Mouse (Mus musculus): ENCODE measurements at regions not wholly inside any gene's neighbourhood (a gene's known extent, or its start where the extent isn't known, plus 50 kb on each side); places are given as distances from the start of the nearest gene placed in this dataset.

GRCm38 (mm10) chr13:115513914-115514313 is 412.1 kb upstream of the Itga1 start:
- H3K27ac ChIP-seq (replicated peaks): no peak overlapping the region
- H3K27me3 ChIP-seq: no peaks in the 10 kb centered on the region
- no peaks in the 10 kb centered on the region for H3K36me3 ChIP-seq
- H3K4me2 ChIP-seq: no peak overlapping the region
- H3K4me1 ChIP-seq (replicated peaks): no peaks in the 10 kb centered on the region
- no peak for ATAC-seq (ENCODE audit: low FRiP score, low read depth)
- no peaks in the 10 kb centered on the region for H3K9me3 ChIP-seq
- no peak overlapping the region for H3K4me3 ChIP-seq
- H3K9ac ChIP-seq: no peak overlapping the region
- 44% methylated on average over 8 of the region's 8 CpGs for WGBS

- ATAC-seq (ENCODE audit: low FRiP score, low read depth): no peak
- Histone ChIP-seq H3K4me1 (replicated peaks) (0 out of 2 replicates have a peak, but pooled peaks cover 3% of the 10 kb centered on the region), H3K4me2 (no peak overlapping the region), H3K4me3 (no peak overlapping the region), H3K27me3 (no peaks in the 10 kb centered on the region), H3K9ac (no peak overlapping the region), H3K27ac (replicated peaks) (no peak overlapping the region), H3K9me3 (no peaks in the 10 kb centered on the region), H3K36me3 (no peaks in the 10 kb centered on the region)
These were observed 410.4 kb upstream of the Itga1 start for GRCm38 (mm10) chr13:115512214-115512613.

GRCm38 (mm10) chr13:115508646-115509045 is 406.9 kb upstream of the Itga1 start:
- Histone ChIP-seq H3K4me3 (no peak overlapping the region), H3K4me1 (replicated peaks) (0 out of 2 replicates have a peak, but pooled peaks cover 3% of the 10 kb centered on the region), H3K9me3 (no peaks in the 10 kb centered on the region; the same call in 1 of the 2 replicates), H3K27me3 (no peaks in the 10 kb centered on the region), H3K27ac (replicated peaks) (no peak overlapping the region), H3K9ac (no peak overlapping the region), H3K4me2 (no peak overlapping the region), H3K36me3 (no peaks in the 10 kb centered on the region)
- WGBS: 24% methylated on average over 3 of the region's 3 CpGs
- peak; percentile 85; the same call in 1 of the 2 replicates for ATAC-seq (ENCODE audit: low FRiP score, low read depth)

GRCm38 (mm10) chr13:115494399-115494798 is 392.6 kb upstream of the Itga1 start:
- Histone ChIP-seq H3K27ac (replicated peaks) (no peak overlapping the region), H3K27me3 (no peaks in the 10 kb centered on the region), H3K36me3 (no peaks in the 10 kb centered on the region), H3K4me1 (replicated peaks) (no peaks in the 10 kb centered on the region), H3K9me3 (no peaks in the 10 kb centered on the region), H3K4me3 (no peak overlapping the region), H3K4me2 (no peak overlapping the region), H3K9ac (no peak overlapping the region)
- WGBS: 44% methylated on average over 4 of the region's 4 CpGs
- no peak for ATAC-seq (ENCODE audit: low FRiP score, low read depth)

GRCm38 (mm10) chr13:115475861-115476260 is 374.1 kb upstream of the Itga1 start:
- H3K4me2 ChIP-seq: no peak overlapping the region
- no peaks in the 10 kb centered on the region for H3K36me3 ChIP-seq
- no peak overlapping the region for H3K27ac ChIP-seq (replicated peaks)
- H3K4me1 ChIP-seq (replicated peaks): no peaks in the 10 kb centered on the region
- H3K9me3 ChIP-seq: no peaks in the 10 kb centered on the region
- 60% methylated on average over 2 of the region's 2 CpGs for WGBS
- H3K9ac ChIP-seq: no peak overlapping the region
- H3K27me3 ChIP-seq: no peaks in the 10 kb centered on the region
- ATAC-seq (ENCODE audit: low FRiP score, low read depth): no peak
- H3K4me3 ChIP-seq: no peak overlapping the region

GRCm38 (mm10) chr13:115465689-115466088 is 363.9 kb upstream of the Itga1 start:
- no peak for ATAC-seq (ENCODE audit: low FRiP score, low read depth)
- WGBS: 83% methylated on average over 6 of the region's 6 CpGs
- H3K27ac ChIP-seq (replicated peaks): no peak overlapping the region
- no peak overlapping the region for H3K9ac ChIP-seq
- no peaks in the 10 kb centered on the region for H3K27me3 ChIP-seq
- no peak overlapping the region for H3K4me2 ChIP-seq
- H3K4me3 ChIP-seq: no peak overlapping the region
- H3K36me3 ChIP-seq: no peaks in the 10 kb centered on the region
- H3K9me3 ChIP-seq: no peaks in the 10 kb centered on the region
- no peaks in the 10 kb centered on the region for H3K4me1 ChIP-seq (replicated peaks)

GRCm38 (mm10) chr13:115451244-115451643 is 349.5 kb upstream of the Itga1 start:
- WGBS: 15% methylated on average over 1 of the region's 1 CpGs
- Histone ChIP-seq H3K9me3 (no peaks in the 10 kb centered on the region), H3K36me3 (no peaks in the 10 kb centered on the region), H3K27ac (replicated peaks) (no peak overlapping the region), H3K4me2 (no peak overlapping the region), H3K4me1 (replicated peaks) (no peaks in the 10 kb centered on the region), H3K27me3 (no peaks in the 10 kb centered on the region), H3K4me3 (no peak overlapping the region), H3K9ac (no peak overlapping the region)
- no peak for ATAC-seq (ENCODE audit: low FRiP score, low read depth)

- no peak overlapping the region for H3K4me3 ChIP-seq
- H3K4me2 ChIP-seq: no peak overlapping the region
- H3K27ac ChIP-seq (replicated peaks): no peak overlapping the region
- no peaks in the 10 kb centered on the region for H3K36me3 ChIP-seq
- H3K9me3 ChIP-seq: no peaks in the 10 kb centered on the region
- no peaks in the 10 kb centered on the region for H3K27me3 ChIP-seq
- ATAC-seq (ENCODE audit: low FRiP score, low read depth): no peak
- H3K4me1 ChIP-seq (replicated peaks): 0 out of 2 replicates have a peak, but pooled peaks cover 4% of the 10 kb centered on the region
- 49% methylated on average over 12 of the region's 12 CpGs for WGBS
- no peak overlapping the region for H3K9ac ChIP-seq
These were observed 325.6 kb upstream of the Itga1 start for GRCm38 (mm10) chr13:115427091-115428033.

- H3K9ac ChIP-seq: no peak overlapping the region
- 0 out of 2 replicates have a peak, but pooled peaks cover 4% of the 10 kb centered on the region for H3K4me1 ChIP-seq (replicated peaks)
- H3K9me3 ChIP-seq: no peaks in the 10 kb centered on the region
- 62% methylated on average over 8 of the region's 8 CpGs for WGBS
- H3K27ac ChIP-seq (replicated peaks): no peak overlapping the region
- no peak for ATAC-seq (ENCODE audit: low FRiP score, low read depth)
- no peaks in the 10 kb centered on the region for H3K27me3 ChIP-seq
- H3K36me3 ChIP-seq: no peaks in the 10 kb centered on the region
- H3K4me2 ChIP-seq: no peak overlapping the region
- H3K4me3 ChIP-seq: no peak overlapping the region
These were observed 324.1 kb upstream of the Itga1 start for GRCm38 (mm10) chr13:115425610-115426562.

- 77% methylated on average over 3 of the region's 3 CpGs for WGBS
- Histone ChIP-seq H3K4me3 (no peak overlapping the region), H3K36me3 (no peaks in the 10 kb centered on the region), H3K4me1 (replicated peaks) (0 out of 2 replicates have a peak, but pooled peaks cover 4% of the 10 kb centered on the region), H3K27me3 (no peaks in the 10 kb centered on the region), H3K9me3 (no peaks in the 10 kb centered on the region), H3K4me2 (no peak overlapping the region), H3K9ac (no peak overlapping the region), H3K27ac (replicated peaks) (no peak overlapping the region)
- ATAC-seq (ENCODE audit: low FRiP score, low read depth): no peak
These were observed 322.0 kb upstream of the Itga1 start for GRCm38 (mm10) chr13:115423761-115424160.

GRCm38 (mm10) chr13:115421483-115421882 is 319.7 kb upstream of the Itga1 start:
- no peaks in the 10 kb centered on the region for H3K27me3 ChIP-seq
- H3K9ac ChIP-seq: no peak overlapping the region
- 0 out of 2 replicates have a peak, but pooled peaks have one; percentile 42 for ATAC-seq (ENCODE audit: low FRiP score, low read depth)
- H3K4me3 ChIP-seq: no peak overlapping the region
- no peak overlapping the region for H3K4me2 ChIP-seq
- H3K27ac ChIP-seq (replicated peaks): no peak overlapping the region
- WGBS: 7% methylated on average over 1 of the region's 1 CpGs
- no peaks in the 10 kb centered on the region for H3K36me3 ChIP-seq
- H3K9me3 ChIP-seq: no peaks in the 10 kb centered on the region
- no peaks in the 10 kb centered on the region for H3K4me1 ChIP-seq (replicated peaks)

GRCm38 (mm10) chr13:115417829-115418228 is 316.1 kb upstream of the Itga1 start:
- Histone ChIP-seq H3K4me1 (replicated peaks) (no peaks in the 10 kb centered on the region), H3K36me3 (no peaks in the 10 kb centered on the region), H3K27me3 (no peaks in the 10 kb centered on the region), H3K4me3 (no peak overlapping the region), H3K27ac (replicated peaks) (no peak overlapping the region), H3K4me2 (no peak overlapping the region), H3K9ac (no peak overlapping the region), H3K9me3 (no peaks in the 10 kb centered on the region)
- ATAC-seq (ENCODE audit: low FRiP score, low read depth): no peak
- 57% methylated on average over 4 of the region's 4 CpGs for WGBS
